Mouse (Mus musculus) hindbrain, embryonic 16.5 days (tissue): Measurements from ENCODE around the gene Plekho2. TPM values are rescaled to one million over a fixed set of nuclear protein-coding genes. Genes with fewer than 3 reads are reported as not detected.

Experiments
- ATAC-seq: fragments of 200-750 bp; cut with Nextera tagmentation; 2 replicates; pipeline ENCODE4 v1.8.0; 2017; ENCODE audit warnings: moderate TSS enrichment, moderate library complexity
- H3K27ac ChIP-seq: fragments of 300-500 bp; sonication (generic); 2 replicates; pipeline ENCODE4 v1.5.1; 2014; ENCODE audit warnings: low read depth, mild to moderate bottlenecking, control low read depth, low read length, moderate library complexity
- H3K27me3 ChIP-seq: fragments of 300-500 bp; sonication (generic); replicated peaks from 2 replicates; pipeline ENCODE4 v1.6.1; 2014; ENCODE audit warnings: low read length; ENCODE audit not compliant: control insufficient read depth, insufficient read depth
- H3K36me3 ChIP-seq: fragments of 300-500 bp; sonication (generic); 2 replicates; pipeline ENCODE4 v1.6.1; 2014; ENCODE audit warnings: mild to moderate bottlenecking, low read length, moderate library complexity, mixed read lengths; ENCODE audit not compliant: control insufficient read depth, insufficient read depth
- H3K4me1 ChIP-seq: fragments of 300-500 bp; sonication (generic); 2 replicates; pipeline ENCODE4 v1.6.1; 2014; ENCODE audit warnings: low read depth, low read length; ENCODE audit not compliant: control insufficient read depth, insufficient read depth
- H3K4me2 ChIP-seq: fragments of 300-500 bp; sonication (generic); 2 replicates; pipeline ENCODE4 v1.6.1; 2014; ENCODE audit warnings: mild to moderate bottlenecking, low read length, control low read depth, moderate library complexity
- H3K4me3 ChIP-seq: fragments of 300-500 bp; sonication (generic); 2 replicates; pipeline ENCODE4 v1.5.1; 2014; ENCODE audit warnings: mild to moderate bottlenecking, low read length, control low read depth, moderate library complexity
- H3K9ac ChIP-seq: fragments of 300-500 bp; sonication (generic); 2 replicates; pipeline ENCODE4 v1.6.1; 2014; ENCODE audit warnings: low read depth, mild to moderate bottlenecking, control low read depth, low read length, moderate library complexity
- H3K9me3 ChIP-seq: fragments of 300-500 bp; sonication (generic); 2 replicates; pipeline ENCODE4 v1.6.1; 2014; ENCODE audit warnings: mild to moderate bottlenecking, low read length, moderate library complexity; ENCODE audit not compliant: control insufficient read depth
- WGBS: fragments of 180-500 bp; shearing (Covaris S2); extraction: QIAGEN DNeasy Blood & Tissue Kit; methylation state at CpG from one replicate; pipeline ENCODE4 v1.1.7; 2014; 5-methylcytosine and 5-hydroxymethylcytosine counted together
- polyA plus RNA-seq: library from polyadenylated mRNA; unstranded; fragments of >200 nt; fragmentation: Nextera tagmentation; extraction: Ambion mirVana; gene quantifications from 2 replicates; pipeline ENCODE4 v1.2.1, GENCODE M21; 2015

Plekho2 gene
- polyA plus RNA-seq, 1 experiment from 2014 or later: 7.1 TPM

DNA sequence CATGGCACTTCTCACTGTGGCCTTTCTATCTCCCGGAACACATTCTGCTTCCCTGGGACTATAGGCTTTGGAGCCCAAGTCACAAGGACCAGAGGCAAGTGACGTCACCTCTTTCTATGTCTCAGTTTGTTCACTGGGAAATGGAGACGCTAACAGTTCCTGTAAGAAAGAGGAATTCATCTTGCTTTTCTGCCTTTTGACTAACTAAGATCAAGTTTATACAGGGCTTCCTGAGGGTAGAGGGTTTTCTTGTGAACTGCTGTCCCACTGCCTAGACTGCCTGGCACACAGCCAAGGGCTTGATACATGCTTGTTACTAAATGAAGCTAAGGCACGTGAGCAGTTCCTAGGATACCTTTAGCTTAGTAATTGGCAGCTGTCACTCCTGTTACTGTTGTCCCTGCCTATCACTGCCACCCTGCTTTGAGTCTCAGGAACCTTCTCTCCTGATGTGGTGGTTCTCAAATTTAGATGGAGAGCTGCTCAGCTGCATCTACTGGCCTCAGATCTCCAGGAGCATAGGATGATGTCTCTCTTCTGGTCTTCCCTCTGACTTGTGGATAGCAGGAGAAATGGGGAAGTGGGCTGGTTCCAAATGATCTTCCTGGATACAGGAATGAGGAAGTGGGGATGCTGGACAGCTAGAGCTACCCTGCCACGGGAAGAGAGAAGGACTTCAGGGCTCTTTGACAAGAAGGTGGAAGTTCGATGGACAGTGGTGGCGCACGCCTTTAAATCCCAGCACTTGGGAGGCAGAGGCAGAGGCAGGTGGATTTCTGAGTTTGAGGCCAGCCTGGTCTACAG, 4.2 kb downstream of the Plekho2 start:
- WGBS: 72% methylated on average over 8 of the region's 8 CpGs
- Histone ChIP-seq H3K4me3 (no peak overlapping the region), H3K4me1 (peaks cover 23% of the 10 kb centered on the region), H3K9me3 (no peaks in the 10 kb centered on the region), H3K9ac (no peak overlapping the region), H3K27me3 (no peaks in the 10 kb centered on the region), H3K27ac (no peak overlapping the region), H3K36me3 (no peaks in the 10 kb centered on the region), H3K4me2 (no peak overlapping the region)
- no peak for ATAC-seq

DNA sequence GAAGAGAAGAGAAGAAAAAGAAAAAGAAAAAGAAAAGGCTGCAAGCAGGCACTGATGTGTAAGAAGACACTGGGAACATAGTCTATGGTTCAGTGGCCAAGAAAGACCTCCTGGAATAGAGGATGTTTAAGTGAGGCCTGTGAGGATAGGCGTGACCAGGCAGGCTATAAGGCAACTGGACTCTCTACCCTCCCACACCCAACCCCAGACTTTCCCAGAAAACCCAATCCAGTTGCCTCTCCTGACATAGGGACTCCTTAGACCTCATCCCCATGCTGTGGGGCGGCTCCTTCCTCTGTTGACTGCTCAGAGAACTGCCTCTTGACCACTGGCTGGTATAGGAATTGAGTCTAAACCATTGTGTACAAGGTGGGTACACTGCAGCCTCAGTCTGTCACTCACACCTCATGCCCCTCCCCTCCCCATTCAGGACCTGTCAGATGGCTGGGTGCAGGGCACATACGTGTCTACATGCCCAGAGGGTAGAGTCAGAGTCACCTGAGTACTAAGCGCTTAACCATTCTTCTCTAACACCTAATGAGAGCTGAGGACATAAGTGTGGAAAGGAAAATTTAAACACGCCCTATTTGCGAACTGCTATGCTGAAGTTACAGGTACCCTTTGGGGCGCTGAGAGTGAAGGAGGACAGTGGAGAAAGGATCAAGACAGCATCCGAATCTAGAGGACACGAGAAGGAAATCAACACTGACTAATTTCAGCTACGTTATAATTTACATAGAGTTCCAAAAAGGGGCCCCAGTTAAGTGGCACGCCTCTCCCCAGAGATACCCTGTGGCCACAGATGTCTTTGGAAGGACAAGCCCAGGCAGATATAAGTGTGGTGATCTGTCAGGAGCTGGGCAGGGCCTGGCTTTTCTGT, 5.1 kb downstream of the Plekho2 start:
- Histone ChIP-seq H3K4me1 (peaks cover 22% of the 10 kb centered on the region), H3K27ac (no peak overlapping the region), H3K4me3 (no peak overlapping the region), H3K36me3 (no peaks in the 10 kb centered on the region), H3K27me3 (no peaks in the 10 kb centered on the region), H3K9me3 (no peaks in the 10 kb centered on the region), H3K4me2 (no peak overlapping the region), H3K9ac (no peak overlapping the region)
- no peak for ATAC-seq
- WGBS: 86% methylated on average over 11 of the region's 11 CpGs

DNA sequence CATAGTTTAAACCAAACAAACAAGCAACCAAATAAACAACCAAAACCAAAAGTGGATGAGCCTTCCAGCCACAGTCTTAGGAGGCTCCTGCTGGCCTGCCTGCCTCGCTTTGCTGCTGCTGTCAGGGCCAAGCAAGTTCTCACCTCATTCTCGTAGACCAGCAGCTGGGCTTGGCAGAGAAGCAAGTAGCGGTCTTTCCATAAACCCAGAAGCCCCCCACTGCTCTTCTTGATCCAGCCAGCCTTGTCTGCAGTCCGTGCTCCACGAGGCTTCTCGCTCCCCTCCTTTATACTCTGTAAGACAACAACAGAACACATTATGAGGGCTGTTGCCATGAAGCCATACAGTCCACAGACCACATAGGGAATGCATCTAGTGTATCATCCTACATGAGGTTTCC, 7.0 kb downstream of the Plekho2 start:
- Histone ChIP-seq H3K4me3 (no peak overlapping the region), H3K4me1 (peaks cover 10% of the 10 kb centered on the region), H3K9ac (no peak overlapping the region), H3K4me2 (no peak overlapping the region), H3K9me3 (no peaks in the 10 kb centered on the region), H3K27me3 (no peaks in the 10 kb centered on the region), H3K36me3 (no peaks in the 10 kb centered on the region), H3K27ac (no peak overlapping the region)
- WGBS: 45% methylated on average over 6 of the region's 6 CpGs
- no peak for ATAC-seq

DNA sequence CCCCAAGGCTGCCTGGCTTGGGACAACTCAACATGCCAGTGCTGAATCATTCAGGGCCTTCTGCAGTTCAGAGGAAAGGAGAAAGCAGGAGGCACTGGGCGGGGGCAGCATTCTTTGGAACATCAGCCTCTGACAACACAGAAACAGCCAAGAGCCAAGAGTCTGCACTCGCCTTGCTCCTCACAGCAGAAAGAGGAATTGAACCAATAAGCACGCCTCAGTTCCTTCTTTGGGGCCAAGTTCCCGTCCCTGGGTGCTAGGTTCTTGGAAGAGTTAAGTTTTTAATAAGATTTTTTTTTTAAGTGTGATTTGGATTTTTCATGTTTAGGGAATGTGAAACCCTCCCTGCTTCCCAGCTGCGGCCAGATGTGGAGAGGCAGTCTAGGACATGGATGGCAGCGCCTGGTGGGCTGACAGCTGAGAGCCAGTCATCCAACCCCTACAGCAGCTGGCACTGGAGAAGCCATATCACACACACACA, 10.3 kb downstream of the Plekho2 start:
- ATAC-seq: no peak
- no peaks in the 10 kb centered on the region for H3K27me3 ChIP-seq
- H3K4me2 ChIP-seq: no peak overlapping the region
- no peaks in the 10 kb centered on the region for H3K4me1 ChIP-seq
- no peaks in the 10 kb centered on the region for H3K36me3 ChIP-seq
- no peak overlapping the region for H3K27ac ChIP-seq
- no peak overlapping the region for H3K9ac ChIP-seq
- WGBS: 73% methylated on average over 6 of the region's 6 CpGs
- no peak overlapping the region for H3K4me3 ChIP-seq
- no peaks in the 10 kb centered on the region for H3K9me3 ChIP-seq

DNA sequence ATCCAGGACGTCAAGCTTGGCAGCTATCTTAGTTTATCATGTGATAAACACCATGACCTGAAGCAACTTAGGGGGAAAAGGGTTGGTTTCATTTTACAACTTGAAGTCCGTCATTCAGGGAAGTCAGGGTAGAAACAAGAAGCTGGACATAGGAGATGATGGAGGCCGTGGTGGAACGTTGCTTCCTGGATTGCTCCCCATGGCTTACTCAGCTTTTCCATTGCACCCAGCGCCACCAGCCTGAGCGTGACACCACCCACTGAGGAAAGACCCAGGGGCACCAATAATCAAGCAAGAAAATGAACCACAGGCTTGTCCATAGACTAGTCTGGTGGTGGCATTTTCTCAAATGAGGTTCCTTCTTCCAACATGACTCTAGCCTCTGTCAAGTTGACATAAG, 11.1 kb downstream of the Plekho2 start:
- Histone ChIP-seq H3K9me3 (no peaks in the 10 kb centered on the region), H3K4me1 (no peaks in the 10 kb centered on the region), H3K9ac (no peak overlapping the region), H3K4me2 (no peak overlapping the region), H3K36me3 (no peaks in the 10 kb centered on the region), H3K4me3 (no peak overlapping the region), H3K27me3 (no peaks in the 10 kb centered on the region), H3K27ac (no peak overlapping the region)
- no peak for ATAC-seq
- WGBS: 94% methylated on average over 6 of the region's 6 CpGs

DNA sequence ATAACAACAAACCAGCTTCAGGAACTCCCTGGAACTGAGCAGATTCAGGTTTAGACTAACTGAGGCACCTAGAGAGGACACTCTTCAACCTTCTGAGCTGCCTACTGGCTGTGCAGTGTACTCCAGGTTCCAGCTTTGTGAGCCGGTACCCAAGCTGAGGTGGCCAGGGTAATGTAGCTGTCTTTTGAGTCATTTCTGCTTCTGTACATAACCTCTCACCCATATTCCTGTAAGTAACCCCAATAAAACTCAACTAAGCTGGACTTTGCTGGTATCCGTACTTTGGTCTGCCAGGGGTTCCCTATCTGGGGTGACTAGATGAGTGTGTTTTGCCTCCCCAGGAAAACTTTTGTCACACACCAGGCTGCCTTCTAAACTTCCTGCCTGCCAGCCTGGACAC, 15.1 kb downstream of the Plekho2 start:
- H3K4me2 ChIP-seq: no peak overlapping the region
- no peaks in the 10 kb centered on the region for H3K27me3 ChIP-seq
- no peak for ATAC-seq
- H3K36me3 ChIP-seq: no peaks in the 10 kb centered on the region
- H3K4me1 ChIP-seq: peaks cover 10% of the 10 kb centered on the region
- WGBS: 94% methylated on average over 2 of the region's 2 CpGs
- H3K27ac ChIP-seq: no peak overlapping the region
- H3K4me3 ChIP-seq: no peak overlapping the region
- H3K9me3 ChIP-seq: no peaks in the 10 kb centered on the region
- H3K9ac ChIP-seq: no peak overlapping the region

DNA sequence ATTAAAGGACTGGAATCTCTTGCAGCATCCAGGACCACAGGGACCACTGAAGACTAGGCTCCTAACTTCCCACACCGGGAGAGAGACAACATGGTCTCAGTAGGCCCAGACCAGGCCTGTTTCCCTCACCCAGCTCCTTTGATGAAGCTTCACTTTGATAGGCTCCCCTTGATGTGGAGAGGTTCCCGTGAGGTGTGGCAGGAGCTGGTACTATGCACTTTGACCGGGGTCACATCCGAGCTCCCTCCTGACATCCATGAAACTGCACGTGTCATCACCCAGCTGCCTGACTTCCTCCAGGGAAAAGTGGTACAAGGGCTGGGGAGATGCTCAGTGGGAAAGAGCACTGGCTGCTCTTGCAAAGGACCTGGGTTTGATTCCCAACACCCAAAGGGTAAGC, 16.8 kb downstream of the Plekho2 start:
- WGBS: 94% methylated on average over 5 of the region's 5 CpGs
- Histone ChIP-seq H3K4me3 (no peak overlapping the region), H3K27me3 (no peaks in the 10 kb centered on the region), H3K9me3 (no peaks in the 10 kb centered on the region), H3K36me3 (no peaks in the 10 kb centered on the region), H3K9ac (no peak overlapping the region), H3K27ac (no peak overlapping the region), H3K4me2 (no peak overlapping the region), H3K4me1 (peaks cover 10% of the 10 kb centered on the region)
- ATAC-seq: no peak

DNA sequence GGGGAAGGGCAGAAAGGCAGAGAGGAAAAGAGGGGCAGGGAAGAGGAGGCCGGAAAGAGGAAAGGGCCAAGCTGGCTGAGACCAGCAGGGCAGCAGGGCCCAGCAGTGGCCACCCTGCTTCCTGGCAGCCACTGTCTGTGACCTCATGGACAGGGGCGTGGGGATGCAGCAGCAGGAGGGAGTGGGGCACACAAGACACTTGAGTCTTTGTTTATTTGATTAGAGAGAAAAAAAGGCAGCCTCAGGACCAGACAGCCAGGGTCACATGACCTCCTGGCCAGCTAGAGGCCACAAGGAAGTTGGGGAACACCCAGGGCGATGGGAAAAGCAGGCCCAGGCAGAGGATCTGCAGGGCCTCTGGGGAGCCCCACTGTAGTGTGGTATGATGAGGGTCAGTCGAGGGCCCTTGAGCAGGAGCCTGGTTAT, 17.7 kb downstream of the Plekho2 start:
- Histone ChIP-seq H3K27ac (peak overlapping the region; percentile 41; the same call in 1 of the 2 replicates), H3K36me3 (no peaks in the 10 kb centered on the region), H3K9me3 (no peaks in the 10 kb centered on the region), H3K4me1 (peaks cover 10% of the 10 kb centered on the region), H3K9ac (no peak overlapping the region), H3K4me2 (no peak overlapping the region), H3K27me3 (no peaks in the 10 kb centered on the region), H3K4me3 (no peak overlapping the region)
- 30% methylated on average over 4 of the region's 4 CpGs for WGBS
- peak; percentile 84 for ATAC-seq

DNA sequence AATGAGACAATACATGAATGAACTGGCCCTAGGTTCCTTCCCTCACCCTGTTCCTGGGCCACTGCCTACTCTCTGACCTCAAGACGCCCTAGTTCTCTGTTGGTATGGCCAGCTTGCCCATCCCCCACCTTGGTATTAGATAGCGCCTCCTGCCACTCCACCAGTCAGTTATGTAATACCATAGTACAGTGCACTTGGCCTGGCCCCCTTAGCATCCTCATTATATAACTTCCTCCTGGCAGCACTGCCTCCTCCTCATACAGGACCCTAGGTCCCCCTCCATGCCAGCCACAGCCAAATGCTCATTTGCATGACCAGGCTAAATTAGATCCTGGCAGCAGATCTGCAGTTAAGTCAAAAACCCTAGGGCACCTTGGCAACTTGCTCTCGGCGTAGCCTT, 18.8 kb downstream of the Plekho2 start:
- Histone ChIP-seq H3K4me1 (peaks cover 10% of the 10 kb centered on the region), H3K27me3 (no peaks in the 10 kb centered on the region), H3K27ac (peak overlapping the region; percentile 6; the same call in 1 of the 2 replicates), H3K9ac (no peak overlapping the region), H3K36me3 (0 out of 2 replicates have a peak, but pooled peaks cover 2% of the 10 kb centered on the region), H3K9me3 (no peaks in the 10 kb centered on the region), H3K4me2 (no peak overlapping the region), H3K4me3 (no peak overlapping the region)
- peak; percentile 80; the same call in 1 of the 2 replicates for ATAC-seq
- 76% methylated on average over 4 of the region's 4 CpGs for WGBS
